Mouse (Mus musculus): ENCODE results near the gene Zfp91.
"Not testable (repeated sequence)": the region's sequence is repeated elsewhere in the genome, so short reads cannot be mapped to it uniquely, and the experiment has no call there.

Zfp91 gene

DNA sequence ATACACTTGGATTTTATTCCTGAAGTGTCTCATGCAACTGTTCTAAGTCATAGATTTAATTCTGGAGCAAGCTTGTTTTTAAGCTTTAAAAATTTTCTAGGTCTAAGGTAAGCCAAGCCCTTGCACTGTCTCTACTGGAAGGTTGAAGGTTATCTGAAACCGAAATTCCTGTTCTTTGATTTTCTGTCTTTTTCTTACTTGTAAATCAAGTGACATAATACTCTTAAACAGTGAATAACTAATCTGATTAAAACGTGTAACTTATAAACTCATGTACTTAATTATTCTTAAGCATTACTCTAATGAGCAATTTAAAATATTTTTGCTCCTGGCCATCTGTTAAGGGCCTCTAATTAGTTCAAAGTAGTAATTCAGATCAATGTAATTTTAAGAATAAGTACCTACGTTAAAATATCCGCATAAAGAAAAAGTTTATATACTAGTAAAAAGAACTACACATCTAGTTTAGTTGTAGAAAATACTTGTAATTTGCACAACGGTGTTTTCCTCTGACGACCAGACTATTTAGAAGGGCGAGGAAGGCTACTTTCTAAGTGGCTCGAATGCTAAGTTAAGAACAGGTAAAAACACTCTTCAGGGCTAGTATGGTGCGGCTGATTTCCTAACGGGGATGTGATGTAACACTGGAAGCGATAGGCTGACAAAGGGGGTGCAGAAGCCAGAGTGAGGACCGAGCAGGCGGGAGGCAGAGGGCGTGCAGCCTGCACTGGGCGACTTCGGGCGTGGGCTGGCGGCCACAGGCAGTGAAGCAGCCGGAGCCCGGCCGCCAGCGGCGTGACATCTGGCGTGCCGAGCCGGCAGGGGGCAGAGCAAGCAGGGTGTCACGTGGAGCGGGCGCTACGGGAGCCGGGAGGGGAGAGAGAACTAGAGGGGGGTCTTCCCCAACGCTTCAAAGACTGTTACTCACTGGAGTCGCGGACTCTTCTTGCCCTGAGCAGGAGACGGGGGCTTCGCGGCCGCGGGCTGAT lies 1.6 kb downstream of the Zfp91 start:
- peak; percentile 94 for DNase-seq (ENCODE audit: low spot score)

DNA sequence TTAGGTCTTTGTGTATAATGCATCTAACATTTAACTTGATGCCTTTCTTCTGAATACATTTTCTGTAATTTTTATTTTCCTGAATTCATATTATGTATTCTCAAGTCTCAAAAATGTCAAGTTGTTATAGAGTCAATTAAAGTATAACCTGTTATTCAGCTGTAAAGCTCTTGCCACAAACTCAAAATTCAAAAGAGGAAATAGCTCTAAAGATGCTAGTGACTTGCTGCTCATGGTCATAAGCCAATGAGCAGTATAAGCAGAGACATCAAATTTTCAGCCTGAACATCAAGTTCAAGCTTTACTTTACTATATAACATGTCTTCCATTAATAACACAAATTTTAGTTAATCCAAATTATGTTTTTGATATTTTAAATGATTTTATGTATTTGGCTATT lies 3.6 kb downstream of the Zfp91 start:
- no peak for DNase-seq (ENCODE audit: low spot score)

DNA sequence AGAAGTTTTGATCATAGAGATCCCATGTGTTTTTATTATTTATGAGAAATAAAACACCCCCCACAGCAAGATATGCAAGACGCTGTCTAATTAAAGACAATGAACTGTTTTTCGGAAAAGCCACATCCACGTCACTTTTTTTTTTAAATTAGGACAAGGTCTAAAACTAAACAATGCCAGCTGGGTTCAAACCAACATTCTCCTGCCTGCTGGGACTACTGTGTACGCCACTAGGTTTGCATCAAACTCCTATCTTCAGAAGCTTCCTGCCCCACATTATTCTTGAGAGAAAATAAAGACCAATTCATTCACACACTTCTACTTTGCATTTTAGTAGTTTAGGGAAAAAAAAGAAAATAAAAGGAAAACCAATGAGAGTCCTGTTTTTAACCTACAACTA lies 8.2 kb downstream of the Zfp91 start:
- DNase-seq (ENCODE audit: low spot score): no peak

DNA sequence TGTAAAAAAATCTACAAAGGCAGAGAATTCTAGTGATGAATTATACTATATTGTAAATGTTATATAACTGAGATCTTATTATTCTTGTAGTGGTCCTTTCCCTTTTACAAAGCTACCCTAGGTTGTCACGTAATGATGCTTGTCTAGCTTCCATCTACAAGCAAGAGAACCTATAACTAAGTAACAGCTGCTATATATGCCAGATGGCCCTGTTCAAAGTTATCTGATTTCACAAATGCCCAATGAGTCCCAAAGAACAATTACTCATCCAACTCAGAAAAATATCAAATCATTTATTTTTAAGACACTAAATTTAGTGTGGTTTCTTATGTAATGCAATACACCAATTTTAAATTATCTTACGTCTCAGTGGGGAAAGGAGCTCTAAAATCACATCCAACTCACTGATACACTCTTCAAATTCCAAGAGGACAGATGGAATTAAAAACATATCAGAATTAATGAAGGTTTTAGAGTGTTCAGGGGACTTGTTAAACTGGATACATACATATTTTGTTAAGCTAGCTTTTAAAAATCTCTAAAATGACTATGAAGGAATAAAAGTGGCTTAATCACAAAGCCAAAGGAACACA lies 9.0 kb downstream of the Zfp91 start:
- no peak for DNase-seq (ENCODE audit: low spot score)

DNA sequence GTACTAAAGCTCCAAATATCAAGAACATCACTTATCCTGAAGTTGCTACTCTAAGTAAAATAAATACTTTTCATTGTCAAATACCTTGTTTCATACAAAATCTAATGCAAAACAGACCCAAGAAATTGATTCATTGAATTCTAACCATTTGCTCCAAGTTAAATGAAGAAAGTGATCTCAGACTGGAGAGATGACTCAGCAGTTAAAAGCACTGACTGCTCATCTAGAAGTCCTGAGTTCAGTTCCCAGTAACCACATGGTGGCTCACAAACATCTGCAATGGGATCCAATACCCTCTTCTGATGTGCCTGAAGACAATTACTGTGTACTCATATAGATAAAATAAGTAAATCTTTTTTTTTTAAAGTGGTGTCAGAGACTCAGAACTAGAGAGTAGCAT lies 15.5 kb downstream of the Zfp91 start:
- DNase-seq (ENCODE audit: low spot score): no peak

DNA sequence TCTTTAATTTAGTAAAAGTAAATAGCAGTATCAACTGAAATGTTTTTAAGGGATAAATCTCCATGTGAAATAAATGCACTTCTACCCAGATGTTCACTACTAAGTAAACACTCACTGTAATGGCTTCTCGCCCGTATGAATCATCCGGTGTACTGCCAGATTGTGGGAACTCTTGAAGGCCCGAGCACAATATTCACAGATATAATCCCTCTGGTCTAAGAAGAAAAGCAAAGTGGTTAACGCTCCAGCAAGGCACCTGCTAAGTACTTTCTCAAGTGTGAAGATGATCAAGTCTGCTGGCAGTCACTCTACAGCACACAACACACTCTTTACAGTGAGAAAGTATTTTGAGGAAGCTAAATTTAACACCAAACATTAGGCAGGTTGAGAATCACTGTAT lies 25.0 kb downstream of the Zfp91 start:
- DNase-seq (ENCODE audit: low spot score): peak; percentile 8

DNA sequence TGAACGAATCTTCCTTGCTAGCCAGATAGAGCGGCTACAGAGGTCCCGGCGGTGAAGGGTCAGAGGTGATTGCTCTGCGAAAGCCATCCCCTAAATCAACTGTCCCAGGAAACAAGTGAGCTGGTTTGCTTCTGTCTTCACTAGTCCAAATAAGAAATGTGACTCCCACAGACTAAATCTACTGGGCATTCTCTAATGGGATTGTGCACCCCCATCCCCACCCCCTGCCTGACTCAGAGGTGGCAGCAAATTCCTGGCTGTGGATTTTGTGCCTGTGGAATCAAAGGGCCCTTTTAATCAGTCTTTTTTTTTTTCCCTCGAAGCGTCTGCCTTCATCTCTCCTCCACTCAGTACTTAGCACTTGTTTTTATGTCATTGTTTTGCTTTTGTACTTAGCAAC lies 30.6 kb downstream of the Zfp91 start, which contains the start of gene Cntf:
Gene Cntf (minus strand): TSS at position 325 of the 400 bp plus-strand sequence.
- no peak for DNase-seq (ENCODE audit: low spot score)

DNA sequence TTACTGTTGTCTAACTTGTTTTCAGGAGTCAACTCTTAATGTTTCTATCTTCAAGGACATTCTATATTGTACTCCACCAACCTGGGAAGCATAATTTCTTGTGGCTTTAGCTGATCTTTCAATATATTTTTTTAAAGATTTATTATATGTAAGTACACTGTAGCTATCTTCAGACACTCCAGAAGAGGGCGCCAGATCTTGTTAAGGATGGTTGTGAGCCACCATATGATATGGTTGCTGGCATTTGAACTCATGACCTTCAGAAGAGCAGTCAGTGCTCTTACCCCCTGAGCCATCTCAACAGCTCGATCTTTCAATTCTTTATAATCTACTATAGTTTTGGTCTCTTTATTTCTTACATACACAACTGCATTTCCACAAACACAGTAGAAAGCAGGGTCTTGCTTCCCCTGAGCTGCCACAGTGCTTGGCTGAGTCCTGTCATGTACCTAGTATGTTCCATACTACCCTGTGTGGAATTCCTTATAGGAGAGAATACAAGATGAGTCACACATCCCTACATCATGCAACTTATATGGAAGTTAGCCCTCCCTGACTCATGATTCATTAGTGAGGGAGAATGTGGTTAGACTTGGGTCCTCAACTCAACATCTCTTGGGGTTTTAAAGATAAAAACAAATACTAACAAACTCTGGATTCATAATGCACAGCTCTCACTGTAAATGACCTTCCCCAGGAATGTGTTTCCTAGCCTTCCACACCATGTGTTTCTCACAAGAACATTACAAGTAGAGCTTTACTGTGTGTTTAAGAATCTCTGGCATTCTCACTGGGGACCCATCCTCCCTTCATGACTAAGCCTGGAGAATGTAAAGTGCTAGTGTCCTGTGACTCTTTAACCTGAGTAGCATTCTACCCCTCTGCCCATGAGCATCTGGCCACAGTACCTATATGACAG lies 33.5 kb downstream of the Zfp91 start:
- no peak for DNase-seq (ENCODE audit: low spot score)

DNA sequence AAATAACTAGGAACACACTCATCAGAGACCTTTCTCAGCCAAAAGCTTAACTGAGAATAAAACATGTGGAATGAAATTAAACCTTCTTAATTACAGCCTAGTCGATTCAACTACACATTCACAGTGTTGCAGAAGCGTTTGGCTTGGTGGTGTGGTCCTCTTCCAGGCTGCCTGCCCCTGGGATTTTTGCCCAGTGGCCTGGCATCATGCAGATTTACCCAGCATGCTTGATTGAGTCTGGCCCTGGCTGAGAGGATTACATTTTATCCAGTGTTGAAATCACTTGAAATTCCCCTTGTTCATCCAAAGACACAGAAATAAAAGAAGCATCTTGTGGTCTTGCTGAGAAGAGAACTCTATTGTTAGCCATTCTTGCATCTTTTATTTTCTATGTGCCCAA lies 36.3 kb downstream of the Zfp91 start:
- no peak for DNase-seq (ENCODE audit: low spot score)

DNA sequence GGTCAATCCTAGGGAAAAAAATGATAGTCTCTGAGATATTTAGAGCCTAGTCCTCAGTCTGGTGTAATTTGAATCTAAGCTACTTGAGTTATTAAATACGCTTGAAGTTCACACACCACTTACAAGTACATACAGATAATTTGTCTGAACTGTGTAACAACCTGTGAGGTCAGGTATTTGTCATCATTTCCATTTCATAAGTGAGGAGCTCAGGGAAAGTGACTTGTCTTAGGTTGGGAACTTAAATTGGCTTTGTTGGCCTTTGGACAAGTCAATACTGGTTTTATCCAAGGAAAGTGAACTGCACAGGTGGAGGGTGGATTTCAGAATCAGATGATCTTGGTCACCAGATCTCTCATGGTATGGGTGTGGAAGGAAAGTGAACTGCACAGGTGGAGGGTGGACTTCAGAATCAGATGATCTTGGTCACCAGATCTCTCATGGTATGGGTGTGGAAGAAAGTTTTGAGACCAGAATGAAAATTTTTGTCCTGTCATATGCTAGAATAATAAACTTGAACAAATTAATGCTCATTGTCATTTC lies 36.9 kb downstream of the Zfp91 start:
- no peak for DNase-seq (ENCODE audit: low spot score)

DNA sequence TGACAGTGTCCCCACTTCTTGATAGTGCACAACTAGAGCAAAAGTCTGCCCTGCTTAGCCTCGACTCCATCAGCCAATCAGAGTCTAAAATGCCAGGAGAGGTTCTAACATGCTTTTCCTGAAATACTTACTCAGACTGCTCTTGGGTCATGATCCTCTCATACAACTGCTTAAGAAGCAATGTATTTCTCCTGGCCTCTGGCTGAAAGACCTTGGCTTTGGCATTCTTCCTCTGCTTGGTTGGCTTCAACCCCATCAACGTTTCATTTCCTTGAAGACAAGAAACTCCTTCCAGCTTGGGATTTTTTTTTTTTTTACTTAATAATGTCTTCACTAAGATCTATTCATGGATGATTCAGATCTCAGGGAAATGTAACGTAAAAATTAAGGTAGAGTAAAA lies 39.6 kb downstream of the Zfp91 start:
- no peak for DNase-seq (ENCODE audit: low spot score)

DNA sequence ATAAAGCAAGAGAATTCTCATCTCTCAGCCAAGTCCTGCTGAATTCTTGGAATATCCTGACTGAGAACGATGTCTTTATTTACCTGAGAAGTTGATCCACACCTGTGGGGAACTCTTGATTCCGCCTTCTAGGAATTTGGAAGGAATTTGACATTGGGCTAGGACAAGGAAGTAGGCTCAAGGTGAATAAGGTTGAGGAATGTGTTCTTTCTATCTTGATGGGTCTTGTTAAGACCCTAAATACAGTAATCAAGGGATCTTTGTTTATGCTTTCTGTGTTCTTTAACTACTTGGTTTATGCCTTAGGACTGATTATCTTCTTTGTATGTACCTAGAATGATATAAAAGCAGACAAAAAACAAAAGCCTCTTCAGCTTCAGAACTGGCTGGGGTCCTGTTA lies 64.0 kb downstream of the Zfp91 start:
- no peak for DNase-seq (ENCODE audit: low spot score)

DNA sequence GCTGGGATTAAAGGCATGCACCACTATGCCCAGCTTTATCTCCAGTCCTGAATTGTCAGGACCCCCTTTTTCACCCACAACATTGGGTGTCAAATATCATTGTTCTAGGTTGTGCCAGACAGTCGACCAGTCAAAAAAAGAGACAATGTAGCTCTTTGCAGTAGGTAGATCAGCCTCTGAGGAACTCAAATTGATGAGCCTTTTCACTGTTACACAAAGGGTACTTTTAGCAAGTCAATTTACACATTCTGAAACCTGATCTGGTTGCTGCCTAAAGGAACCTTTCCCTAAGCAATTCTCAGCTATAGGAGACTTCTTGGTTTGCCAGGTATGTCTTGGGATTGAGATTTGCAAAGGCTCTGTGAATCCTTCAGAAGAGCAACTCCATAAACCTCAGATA lies 64.9 kb downstream of the Zfp91 start:
- no peak for DNase-seq (ENCODE audit: low spot score)

DNA sequence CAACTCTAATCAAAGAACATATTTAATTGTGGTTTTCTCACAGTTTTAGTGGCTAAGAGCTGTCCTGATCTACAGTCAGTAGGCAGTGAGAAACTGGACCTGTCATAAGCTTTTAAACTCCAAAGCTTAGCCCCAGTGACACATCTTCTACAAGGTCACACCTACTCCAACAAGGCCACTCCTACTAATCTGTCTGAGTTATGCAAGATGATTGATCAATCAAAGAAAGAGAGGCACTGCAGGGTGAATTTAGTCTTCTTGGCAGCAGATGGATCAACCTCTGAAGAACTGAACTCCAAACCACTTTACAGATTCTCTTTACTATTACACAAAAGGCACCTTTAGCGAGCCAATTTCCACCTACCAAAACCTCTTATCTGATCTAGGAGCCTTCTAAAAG lies 70.1 kb downstream of the Zfp91 start:
- no peak for DNase-seq (ENCODE audit: low spot score)

DNA sequence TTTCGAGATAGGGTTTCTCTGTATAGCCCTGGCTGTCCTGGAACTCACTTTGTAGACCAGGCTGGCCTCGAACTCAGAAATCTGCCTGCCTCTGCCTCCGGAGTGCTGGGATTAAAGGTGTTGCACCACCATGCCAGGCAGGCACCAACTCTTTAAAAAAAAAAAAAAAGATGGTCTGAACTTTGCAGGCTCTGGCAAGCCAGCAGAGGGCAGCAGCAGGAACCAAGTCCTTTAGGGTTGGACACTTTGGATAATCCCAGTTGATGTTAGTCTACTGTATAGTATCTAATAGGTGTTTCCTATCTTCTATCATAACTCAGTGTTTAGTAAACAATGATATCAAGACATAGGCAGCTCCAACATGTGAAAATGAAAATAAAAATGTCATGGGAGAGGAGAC lies 73.6 kb downstream of the Zfp91 start:
- DNase-seq (ENCODE audit: low spot score): peak; percentile 41

DNA sequence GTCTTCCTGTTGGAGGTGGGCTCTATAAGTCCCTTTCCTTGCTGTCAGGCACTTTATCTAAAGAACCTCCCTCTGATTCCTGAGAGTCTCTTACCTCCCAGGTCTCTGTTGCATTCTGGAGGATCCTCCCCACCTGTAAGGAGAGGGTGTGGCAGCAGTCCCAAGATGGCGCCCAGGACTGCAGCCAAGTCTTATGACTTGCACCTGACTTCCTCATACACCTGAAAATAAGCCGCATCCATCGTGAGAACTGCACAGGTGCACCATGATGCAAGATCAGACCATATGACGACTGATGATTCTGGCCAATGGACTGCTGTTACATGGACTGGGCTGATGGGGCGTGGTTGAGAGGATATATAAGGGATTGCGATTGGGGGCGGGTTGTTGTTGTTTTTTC lies 74.3 kb downstream of the Zfp91 start:
- not testable (repeated sequence) for DNase-seq (ENCODE audit: low spot score)

DNA sequence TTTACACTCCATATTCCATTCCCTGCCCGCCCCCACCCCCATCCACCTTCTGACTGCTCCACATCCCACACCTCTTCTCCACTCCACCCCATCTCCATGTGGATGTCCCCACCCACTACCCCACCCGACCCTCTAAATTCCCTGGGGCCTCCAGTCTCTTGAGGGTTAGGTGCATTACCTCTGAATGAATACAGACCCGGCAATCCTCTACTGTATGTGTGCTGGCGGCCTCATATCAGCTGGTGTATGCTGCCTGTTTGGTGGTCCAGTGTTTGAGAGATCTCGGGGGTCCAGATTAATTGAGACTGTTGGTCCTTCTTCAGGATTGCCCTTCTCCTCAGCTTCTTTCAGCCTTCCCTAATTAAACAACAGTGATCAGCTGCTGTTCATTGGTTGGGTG lies 75.0 kb downstream of the Zfp91 start:
- DNase-seq (ENCODE audit: low spot score): not testable (repeated sequence)

DNA sequence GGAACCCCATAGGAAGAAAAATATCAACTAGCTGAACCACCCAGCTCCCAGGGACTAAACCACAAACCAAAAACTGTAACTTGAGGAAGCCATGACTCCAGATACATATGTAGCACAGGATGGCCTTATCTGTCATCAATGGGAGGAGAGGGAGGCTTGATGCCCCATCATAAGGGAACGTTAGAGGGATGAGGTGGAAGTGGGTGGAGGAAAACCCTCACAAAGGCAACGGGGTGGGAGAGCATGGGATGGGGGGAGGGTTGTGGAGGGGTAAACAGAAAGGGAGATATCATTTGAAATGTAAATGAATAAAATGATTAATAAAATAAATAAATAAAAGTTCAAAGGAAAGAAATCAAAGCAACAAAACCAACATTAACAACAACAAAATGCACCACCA lies 75.5 kb downstream of the Zfp91 start:
- DNase-seq (ENCODE audit: low spot score): no peak

DNA sequence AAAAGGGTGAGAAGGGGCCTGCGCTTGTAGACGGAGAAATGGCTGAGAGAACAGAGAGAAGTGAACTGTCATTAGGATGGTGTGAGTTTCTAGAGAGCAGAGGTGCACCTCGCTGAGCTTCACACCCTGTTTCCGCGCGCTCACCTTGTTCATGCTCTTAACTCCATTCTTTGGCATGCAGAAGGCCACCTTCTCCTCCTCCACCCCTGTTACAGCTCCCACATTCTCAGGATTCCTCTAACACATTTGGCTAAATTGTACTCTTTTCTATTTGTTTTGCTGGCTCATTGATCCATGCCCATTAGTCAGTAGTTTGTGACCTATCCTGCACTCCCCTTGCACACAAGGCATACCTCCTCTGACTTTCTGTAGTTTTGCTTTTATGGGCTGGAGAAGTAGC lies 76.7 kb downstream of the Zfp91 start:
- DNase-seq (ENCODE audit: low spot score): no peak
